Mouse (Mus musculus) heart, embryonic 16.5 days (tissue): ENCODE measurements around the gene Ifnlr1. TPM values are rescaled to one million over a fixed set of nuclear protein-coding genes. Genes with fewer than 3 reads are reported as not detected.
"Not testable (repeated sequence)": the region's sequence is repeated elsewhere in the genome, so short reads cannot be mapped to it uniquely, and the experiment has no call there.

Source experiments
- ATAC-seq: fragments of 200-750 bp; cut with Nextera tagmentation; replicated peaks from 2 replicates; pipeline ENCODE4 v1.8.0; 2017; ENCODE audit warnings: moderate number of reproducible peaks; ENCODE audit not compliant: insufficient read depth, low FRiP score; ENCODE audit errors: extremely low read depth
- H3K27ac ChIP-seq: fragments of 300-500 bp; sonication (generic); 2 replicates; pipeline ENCODE4 v1.5.1; 2014; ENCODE audit warnings: mild to moderate bottlenecking, low read length, control low read depth, moderate library complexity
- H3K27me3 ChIP-seq: fragments of 300-500 bp; sonication (generic); 2 replicates; pipeline ENCODE4 v1.6.1; 2014; ENCODE audit warnings: low read length, mixed read lengths; ENCODE audit not compliant: control insufficient read depth, insufficient read depth
- H3K36me3 ChIP-seq: fragments of 300-500 bp; sonication (generic); 2 replicates; pipeline ENCODE4 v1.6.1; 2014; ENCODE audit not compliant: control insufficient read depth, insufficient read depth
- H3K4me1 ChIP-seq: fragments of 300-500 bp; sonication (generic); 2 replicates; pipeline ENCODE4 v1.6.1; 2014; ENCODE audit warnings: low read length, mixed read lengths; ENCODE audit not compliant: control insufficient read depth, insufficient read depth
- H3K4me2 ChIP-seq: fragments of 300-500 bp; sonication (generic); 2 replicates; pipeline ENCODE4 v1.6.1; 2014; ENCODE audit warnings: low read depth, mild to moderate bottlenecking, control low read depth, low read length
- H3K4me3 ChIP-seq: fragments of 300-500 bp; sonication (generic); 2 replicates; pipeline ENCODE4 v1.5.1; 2014; ENCODE audit warnings: mild to moderate bottlenecking, control low read depth, low read length
- H3K9ac ChIP-seq: fragments of 300-500 bp; sonication (generic); 2 replicates; pipeline ENCODE4 v1.6.1; 2014; ENCODE audit warnings: low read length, control low read depth
- H3K9me3 ChIP-seq: fragments of 300-500 bp; sonication (generic); replicated peaks from 2 replicates; pipeline ENCODE4 v1.6.1; 2016; ENCODE audit warnings: low read length; ENCODE audit not compliant: control insufficient read depth
- WGBS: fragments of 180-500 bp; shearing (Covaris S2); extraction: QIAGEN DNeasy Blood & Tissue Kit; methylation state at CpG from one replicate; pipeline ENCODE4 v1.1.7; 2014; 5-methylcytosine and 5-hydroxymethylcytosine counted together
- polyA plus RNA-seq: library from polyadenylated mRNA; unstranded; fragments of >200 nt; fragmentation: Nextera tagmentation; extraction: Ambion mirVana; gene quantifications from 2 replicates; pipeline ENCODE4 v1.2.1, GENCODE M21; 2015

Ifnlr1 gene
- polyA plus RNA-seq, 1 experiment from 2014 or later: 0.66 TPM

DNA sequence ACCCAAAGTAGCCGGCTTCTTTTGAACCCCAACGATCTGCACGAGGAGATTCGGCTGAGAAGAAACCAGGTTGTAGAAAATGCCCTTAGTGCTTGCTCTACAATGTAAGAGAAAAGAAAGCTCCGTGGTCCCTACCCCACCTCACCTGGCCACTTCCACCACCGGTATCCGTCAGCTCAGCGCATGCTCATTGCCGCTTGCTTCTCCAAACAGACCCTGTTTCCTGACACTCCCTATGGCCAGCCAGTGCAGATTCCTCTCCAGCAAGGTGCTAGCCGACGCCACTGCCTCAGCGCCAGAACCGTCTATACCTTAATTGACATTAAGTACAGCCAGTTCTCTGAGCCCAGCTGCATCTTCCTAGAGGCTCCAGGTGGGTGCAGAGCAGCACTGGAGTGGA, 17.4 kb downstream of the Ifnlr1 start:
- H3K36me3 ChIP-seq: no peaks in the 10 kb centered on the region
- no peak for ATAC-seq
- H3K9ac ChIP-seq: no peak overlapping the region
- H3K4me1 ChIP-seq: 0 out of 2 replicates have a peak, but pooled peaks cover 2% of the 10 kb centered on the region
- H3K9me3 ChIP-seq: no peaks in the 10 kb centered on the region
- WGBS: 61% methylated on average over 13 of the region's 13 CpGs
- H3K27ac ChIP-seq: no peak overlapping the region
- no peaks in the 10 kb centered on the region for H3K27me3 ChIP-seq
- no peak overlapping the region for H3K4me2 ChIP-seq
- no peak overlapping the region for H3K4me3 ChIP-seq

DNA sequence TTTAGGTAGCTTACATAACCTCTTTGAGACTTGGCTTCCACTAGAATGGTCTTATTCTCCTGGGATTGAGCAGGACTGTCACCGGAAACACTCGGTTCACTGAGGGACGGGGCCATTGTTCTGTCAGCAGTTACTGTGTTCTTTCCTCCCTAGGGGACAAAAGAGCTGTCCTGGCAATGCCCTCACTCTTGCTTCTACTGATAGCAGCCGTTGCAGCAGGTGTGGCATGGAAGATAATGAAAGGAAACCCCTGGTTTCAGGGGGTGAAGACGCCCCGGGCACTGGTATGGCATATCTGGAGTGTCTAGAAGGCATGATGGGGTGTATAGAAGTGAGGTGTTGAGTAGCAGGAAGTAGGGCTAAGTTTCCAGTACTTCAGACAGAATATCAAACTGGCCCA, 17.9 kb downstream of the Ifnlr1 start:
- Histone ChIP-seq H3K9me3 (no peaks in the 10 kb centered on the region), H3K4me1 (0 out of 2 replicates have a peak, but pooled peaks cover 2% of the 10 kb centered on the region), H3K4me2 (no peak overlapping the region), H3K4me3 (no peak overlapping the region), H3K27me3 (no peaks in the 10 kb centered on the region), H3K36me3 (no peaks in the 10 kb centered on the region), H3K27ac (no peak overlapping the region), H3K9ac (no peak overlapping the region)
- 33% methylated on average over 6 of the region's 6 CpGs for WGBS
- no peak for ATAC-seq

DNA sequence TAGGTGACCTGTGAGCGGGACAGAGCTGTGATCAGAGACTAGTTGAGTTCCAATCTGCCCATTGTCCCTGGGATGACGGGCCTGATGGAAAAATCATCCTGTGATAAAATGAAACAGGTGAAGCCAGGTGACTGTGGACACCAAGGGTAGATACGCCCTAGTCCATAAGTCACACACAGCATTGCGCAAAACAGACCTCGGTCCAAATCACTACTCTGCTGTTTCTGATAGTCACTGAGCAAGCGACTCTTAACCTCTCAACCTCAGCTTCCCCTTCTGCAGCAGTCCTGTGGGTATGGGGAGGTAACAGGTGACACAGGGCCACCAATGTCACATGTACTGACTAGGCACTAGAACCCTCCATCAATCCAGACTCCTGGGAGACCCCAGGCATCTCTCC, 20.0 kb downstream of the Ifnlr1 start:
- ATAC-seq: no peak
- Histone ChIP-seq H3K4me1 (0 out of 2 replicates have a peak, but pooled peaks cover 2% of the 10 kb centered on the region), H3K36me3 (no peaks in the 10 kb centered on the region), H3K27ac (no peak overlapping the region), H3K27me3 (no peaks in the 10 kb centered on the region), H3K9me3 (no peaks in the 10 kb centered on the region), H3K4me2 (no peak overlapping the region), H3K4me3 (no peak overlapping the region), H3K9ac (no peak overlapping the region)
- 84% methylated on average over 6 of the region's 6 CpGs for WGBS

DNA sequence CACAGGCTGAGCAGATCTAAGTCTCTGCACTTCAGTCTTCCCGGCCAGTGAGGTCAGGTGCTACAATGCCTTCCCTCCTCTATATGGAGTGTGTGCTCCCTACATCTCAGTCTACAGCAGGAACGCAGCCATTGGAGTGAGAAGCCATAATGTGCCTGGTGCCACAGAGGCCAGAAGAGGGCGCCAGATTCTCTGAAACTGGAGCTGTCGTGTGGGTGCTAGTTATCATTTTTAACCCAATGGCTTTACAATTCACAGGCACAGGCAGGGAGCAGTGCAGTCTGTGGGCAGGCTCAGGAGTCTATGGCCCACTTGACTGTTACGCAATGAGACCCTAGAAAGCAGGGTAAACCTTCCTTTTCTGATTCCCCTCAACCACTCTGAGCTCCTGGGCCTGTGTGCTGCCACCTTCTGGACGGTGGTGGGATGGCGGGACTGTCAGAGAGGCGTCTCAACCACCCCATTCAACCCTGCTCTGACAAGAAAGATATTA, 23.0 kb downstream of the Ifnlr1 start:
- peak overlapping the region; percentile 34 for H3K4me3 ChIP-seq
- ATAC-seq: 0 out of 2 replicates have a peak, but pooled peaks have one; percentile 28
- H3K9ac ChIP-seq: no peak overlapping the region
- no peaks in the 10 kb centered on the region for H3K27me3 ChIP-seq
- H3K36me3 ChIP-seq: no peaks in the 10 kb centered on the region
- no peaks in the 10 kb centered on the region for H3K9me3 ChIP-seq
- no peaks in the 10 kb centered on the region for H3K4me1 ChIP-seq
- peak overlapping the region; percentile 62 for H3K4me2 ChIP-seq
- H3K27ac ChIP-seq: no peak overlapping the region
- WGBS: 8% methylated on average over 8 of the region's 8 CpGs

DNA sequence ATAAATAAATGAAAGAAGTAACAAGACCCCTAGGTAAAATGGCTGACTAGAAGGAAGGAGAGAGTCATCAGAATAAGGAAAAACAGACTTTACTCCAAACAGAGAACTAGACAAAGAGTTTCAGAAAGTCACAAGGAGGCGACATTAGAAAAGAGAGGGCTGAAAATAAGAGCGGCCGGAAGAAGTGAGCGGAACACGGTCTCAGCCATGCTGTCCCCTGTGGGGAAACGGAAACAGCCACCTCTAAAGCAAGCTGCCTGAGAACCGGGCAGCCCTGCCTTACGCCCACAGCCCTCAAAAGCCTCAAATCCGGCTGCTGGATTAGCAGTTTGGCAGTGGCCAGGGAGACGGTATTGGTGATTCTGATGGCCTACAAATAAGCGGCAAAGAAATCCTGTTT, 23.5 kb downstream of the Ifnlr1 start:
- no peaks in the 10 kb centered on the region for H3K36me3 ChIP-seq
- no peak overlapping the region for H3K4me2 ChIP-seq
- no peak overlapping the region for H3K9ac ChIP-seq
- no peak overlapping the region for H3K27ac ChIP-seq
- no peak for ATAC-seq
- H3K27me3 ChIP-seq: no peaks in the 10 kb centered on the region
- H3K4me3 ChIP-seq: no peak overlapping the region
- H3K4me1 ChIP-seq: no peaks in the 10 kb centered on the region
- 69% methylated on average over 11 of the region's 11 CpGs for WGBS
- no peaks in the 10 kb centered on the region for H3K9me3 ChIP-seq

DNA sequence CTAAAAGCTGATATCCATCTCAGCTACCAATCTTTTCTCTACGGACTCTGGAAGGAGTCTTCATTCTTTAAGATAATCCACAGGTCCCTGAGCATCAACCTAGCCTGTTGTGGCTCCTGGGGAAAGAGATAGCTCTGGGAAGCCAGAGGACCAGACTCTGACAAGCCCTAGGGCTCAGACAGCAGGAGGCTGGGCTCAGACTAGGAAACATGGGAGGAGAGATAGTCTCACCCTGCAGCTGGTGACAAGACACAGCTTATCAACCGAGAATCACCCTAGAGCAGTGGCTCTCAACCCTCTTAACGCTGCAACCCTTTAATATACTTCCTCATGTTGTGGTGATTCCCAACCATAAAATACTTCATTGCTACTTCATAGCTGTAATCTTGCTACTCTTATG, 24.3 kb downstream of the Ifnlr1 start:
- Histone ChIP-seq H3K27ac (no peak overlapping the region), H3K4me1 (no peaks in the 10 kb centered on the region), H3K36me3 (no peaks in the 10 kb centered on the region), H3K4me3 (no peak overlapping the region), H3K27me3 (no peaks in the 10 kb centered on the region), H3K9ac (no peak overlapping the region), H3K9me3 (0 out of 2 replicates have a peak, but pooled peaks cover 2% of the 10 kb centered on the region), H3K4me2 (no peak overlapping the region)
- ATAC-seq: no peak
- WGBS: 52% methylated on average over 3 of the region's 3 CpGs

DNA sequence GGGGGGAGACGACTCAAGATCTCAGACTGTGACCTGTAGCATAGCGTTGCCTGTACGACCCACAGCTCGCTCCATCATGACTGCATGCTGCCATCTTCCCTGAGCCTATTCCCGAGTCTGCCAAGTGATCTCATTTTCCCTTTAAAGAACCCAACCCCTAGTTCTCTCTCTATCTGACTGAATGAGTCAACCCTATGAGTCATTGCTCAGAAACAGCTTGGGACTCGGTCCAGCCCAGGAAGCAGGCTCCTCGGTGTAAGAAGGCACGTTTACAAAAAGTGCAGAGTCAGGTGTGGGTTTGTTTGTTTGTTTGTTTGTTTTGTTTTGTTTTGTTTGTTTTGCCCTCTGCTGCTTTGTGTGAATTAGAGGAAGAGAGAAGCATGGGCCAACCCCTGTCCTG, 28.7 kb downstream of the Ifnlr1 start:
- H3K9ac ChIP-seq: no peak overlapping the region
- no peak for ATAC-seq
- H3K36me3 ChIP-seq: no peaks in the 10 kb centered on the region
- H3K4me3 ChIP-seq: no peak overlapping the region
- 69% methylated on average over 8 of the region's 8 CpGs for whole genome bisulfite sequencing
- H3K4me1 ChIP-seq: no peaks in the 10 kb centered on the region
- no peak overlapping the region for H3K4me2 ChIP-seq
- H3K9me3 ChIP-seq: 0 out of 2 replicates have a peak, but pooled peaks cover 2% of the 10 kb centered on the region
- H3K27me3 ChIP-seq: no peaks in the 10 kb centered on the region
- no peak overlapping the region for H3K27ac ChIP-seq

DNA sequence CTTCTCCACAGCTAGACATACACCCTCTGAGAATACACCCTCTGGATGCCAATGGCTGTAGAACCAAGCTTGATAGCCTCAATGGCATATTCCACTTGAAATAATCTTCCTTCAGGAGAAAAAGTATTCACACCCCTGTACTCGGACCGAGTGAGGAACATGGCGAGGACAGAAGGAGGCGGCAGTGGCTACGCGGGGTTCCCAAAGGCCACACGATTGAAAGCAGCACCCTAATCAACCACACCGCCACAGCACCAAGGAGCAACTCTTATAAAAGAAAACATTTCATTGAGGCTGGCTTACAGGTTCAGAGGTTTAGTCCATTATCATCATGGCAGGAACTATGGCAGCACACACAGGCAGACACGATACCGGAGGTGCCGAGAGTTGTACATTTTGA, 30.4 kb downstream of the Ifnlr1 start:
- H3K27ac ChIP-seq, H3K9ac ChIP-seq, H3K4me2 ChIP-seq, H3K4me3 ChIP-seq, H3K4me1 ChIP-seq, H3K9me3 ChIP-seq, ATAC-seq, H3K36me3 ChIP-seq, H3K27me3 ChIP-seq: not testable (repeated sequence)
- WGBS: 88% methylated on average over 11 of the region's 11 CpGs

DNA sequence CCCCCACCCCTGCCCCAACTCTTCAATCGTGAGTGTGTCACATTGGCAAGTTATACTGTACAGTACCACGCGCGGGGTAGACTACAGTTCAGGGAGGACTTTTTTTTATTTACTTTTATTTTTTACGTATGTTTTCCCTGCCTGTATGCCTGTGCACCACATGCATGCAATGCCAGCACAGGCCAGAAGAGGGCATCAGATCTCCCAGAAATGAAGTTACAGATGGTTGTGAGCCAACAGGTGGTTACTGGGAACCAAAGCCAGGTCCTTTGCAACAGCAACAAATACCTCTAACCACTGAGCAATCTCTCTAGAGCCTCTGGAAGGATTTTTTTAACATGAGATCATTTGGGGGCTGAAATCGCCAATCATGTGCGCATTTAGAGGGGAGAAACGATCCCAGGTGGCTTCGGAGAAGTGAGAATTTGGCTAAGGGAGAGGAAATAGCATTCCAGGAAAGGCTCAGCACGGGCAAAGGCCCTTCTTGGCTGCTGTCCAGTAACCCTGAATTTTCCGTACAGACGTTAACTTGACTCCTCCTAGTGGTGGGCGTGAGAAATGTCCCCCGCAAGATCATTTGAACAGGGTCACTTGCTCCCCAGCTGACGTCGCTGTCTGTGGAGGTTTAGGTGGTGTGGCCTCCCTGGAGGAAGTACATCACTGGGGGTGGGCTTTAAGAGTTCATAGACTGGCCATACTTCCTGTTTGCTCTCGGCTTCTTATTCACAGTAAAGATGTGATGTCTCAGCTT, 36.6 kb downstream of the Ifnlr1 start:
- Histone ChIP-seq H3K4me2 (no peak overlapping the region), H3K9me3 (peaks cover 8% of the 10 kb centered on the region), H3K4me3 (no peak overlapping the region), H3K27me3 (no peaks in the 10 kb centered on the region), H3K9ac (no peak overlapping the region), H3K36me3 (no peaks in the 10 kb centered on the region), H3K4me1 (peaks cover 4% of the 10 kb centered on the region), H3K27ac (no peak overlapping the region)
- no peak for ATAC-seq
- 67% methylated on average over 17 of the region's 17 CpGs for WGBS
